ENCODE assay signal across 10 mouse cellular contexts in genomic region chr16:93071726-93072125, GRCm38 (mm10).
DNase-seq lines count a peak whose midpoint lies in the region; ATAC-seq and TF ChIP-seq lines count a peak whose summit lies in the region.
"Had no signal": no experiment of that assay in that cellular context is flagged by ENCODE, and none has a peak within 500 bp of the region (broad histone marks: within the 10 kb centered on the region; RNA-seq: fewer than 3 reads in every experiment).

No protein-coding gene starts in this region.

- no peak for DNase-seq in lung, postnatal 0 days (ENCODE audit: low spot score)
- no peak for DNase-seq in lung, postnatal 25 days (ENCODE audit: low spot score)
- peak; percentile 79 for DNase-seq in heart, embryonic 10.5 days (ENCODE audit: low spot score)
- DNase-seq in testis, postnatal 10 days (ENCODE audit: low spot score): peak; percentile 46
- no peak for DNase-seq in left cerebral cortex, postnatal 25 days (ENCODE audit: low spot score in 2 of 2)
- DNase-seq in frontal cortex, postnatal 14 days (ENCODE audit: low spot score in 2 of 2): no peak
- DNase-seq: left cerebral cortex, postnatal 4 days; thymus, adult 18-20 months had no signal

- H3K27me3 ChIP-seq in lung, postnatal 0 days (replicated peaks; ENCODE audit: insufficient read depth, low read length): no peaks in the 10 kb centered on the region
- peaks cover 53% of the 10 kb centered on the region for H3K27me3 ChIP-seq in heart, embryonic 10.5 days (ENCODE audit: insufficient read depth, poor library complexity, severe bottlenecking)
- peaks cover 9% of the 10 kb centered on the region; the same call in 1 of the 2 replicates for H3K27me3 ChIP-seq in limb, embryonic 12.5 days

- H3K9ac ChIP-seq in lung, postnatal 0 days (replicated peaks; ENCODE audit: low read depth): no peak overlapping the region
- H3K9ac ChIP-seq in limb, embryonic 12.5 days (replicated peaks): 0 out of 2 replicates have a peak overlapping the region, but pooled peaks have one; percentile 44

- no peak for TF ChIP-seq EP300 in lung, postnatal 0 days (IDR thresholded peaks at IDR 0.05)

- WGBS in lung, postnatal 0 days: 34% methylated on average over 6 of the region's 6 CpGs
- WGBS in heart, embryonic 10.5 days: 24% methylated on average over 6 of the region's 6 CpGs
- WGBS in limb, embryonic 12.5 days: 61% methylated on average over 6 of the region's 6 CpGs

- no peak overlapping the region for H3K4me2 ChIP-seq in lung, postnatal 0 days (replicated peaks; ENCODE audit: low read depth, low read length)
- H3K4me2 ChIP-seq in limb, embryonic 12.5 days: no peak overlapping the region

- H3K4me1 ChIP-seq in lung, postnatal 0 days (ENCODE audit: insufficient read depth, low read depth, low read length): no peaks in the 10 kb centered on the region
- H3K4me1 ChIP-seq in heart, embryonic 10.5 days: peaks cover 14% of the 10 kb centered on the region
- peaks cover 30% of the 10 kb centered on the region for H3K4me1 ChIP-seq in limb, embryonic 12.5 days (replicated peaks)
- H3K4me1 ChIP-seq: forebrain, embryonic 10.5 days had no signal

- H3K4me3 ChIP-seq in lung, postnatal 0 days (ENCODE audit: low read depth, low read length): no peak overlapping the region
- 0 out of 2 replicates have a peak overlapping the region, but pooled peaks have one; percentile 8 for H3K4me3 ChIP-seq in heart, embryonic 10.5 days
- no peak overlapping the region for H3K4me3 ChIP-seq in limb, embryonic 12.5 days (replicated peaks)
- H3K4me3 ChIP-seq: forebrain, embryonic 10.5 days had no signal

- no peak for TF ChIP-seq CTCF in lung, postnatal 0 days (IDR thresholded peaks at IDR 0.05)

- ATAC-seq in lung, postnatal 0 days: peak; percentile 28
- ATAC-seq in limb, embryonic 12.5 days (ENCODE audit: insufficient number of reproducible peaks, insufficient read depth, low FRiP score, low TSS enrichment, low read depth): no peak

- intact Hi-C loops in left cerebral cortex, postnatal 25 days (cut with DNase I): no loop called here

- H3K9me3 ChIP-seq in lung, postnatal 0 days (ENCODE audit: low read length): no peaks in the 10 kb centered on the region
- H3K9me3 ChIP-seq in heart, embryonic 10.5 days: no peaks in the 10 kb centered on the region
- H3K9me3 ChIP-seq in limb, embryonic 12.5 days: no peaks in the 10 kb centered on the region
- H3K9me3 ChIP-seq: forebrain, embryonic 10.5 days had no signal

- H3K36me3 ChIP-seq in lung, postnatal 0 days (ENCODE audit: insufficient read depth, low read length): no peaks in the 10 kb centered on the region
- no peaks in the 10 kb centered on the region for H3K36me3 ChIP-seq in heart, embryonic 10.5 days
- no peaks in the 10 kb centered on the region for H3K36me3 ChIP-seq in limb, embryonic 12.5 days
- H3K36me3 ChIP-seq: forebrain, embryonic 10.5 days had no signal

- H3K27ac ChIP-seq in lung, postnatal 0 days (ENCODE audit: low read length): no peak overlapping the region
- peak overlapping the region; percentile 63; the same call in 1 of the 2 replicates for H3K27ac ChIP-seq in heart, embryonic 10.5 days
- H3K27ac ChIP-seq in limb, embryonic 12.5 days: no peak overlapping the region
- H3K27ac ChIP-seq: forebrain, embryonic 10.5 days had no signal

Comparison
In these comparisons a context has a peak if more than half of its experiments do, and no peak if none do; other contexts are left out.
1. DNase-seq: peak in heart, embryonic 10.5 days (single experiment) and testis, postnatal 10 days (single experiment); none in lung, postnatal 0 days (single experiment), lung, postnatal 25 days (single experiment), left cerebral cortex, postnatal 25 days (0 of 2) and frontal cortex, postnatal 14 days (0 of 2).